Mouse (Mus musculus) frontal cortex, postnatal 36 days (tissue): ENCODE data around the gene Eif4e3.

ENCODE experiments used
- DNase-seq, 2 experiments: peaks; one replicate each; pipeline ENCODE4 v3.0.0; 2022; ENCODE audit warnings: low spot score in 2 of 2

Eif4e3 gene

GRCm38 (mm10) chr6:99625306-99625705 lies 41.3 kb downstream of the Eif4e3 start:
- DNase-seq, result no peak

- no peak for DNase-seq
Observed at GRCm38 (mm10) chr6:99624542-99624941, 42.0 kb downstream of the Eif4e3 start.

GRCm38 (mm10) chr6:99623641-99624040 lies 42.9 kb downstream of the Eif4e3 start:
- DNase-seq, result no peak

GRCm38 (mm10) chr6:99621167-99621566 lies 45.4 kb downstream of the Eif4e3 start:
- DNase-seq, result no peak

GRCm38 (mm10) chr6:99620471-99620870 lies 46.1 kb downstream of the Eif4e3 start:
- no peak for DNase-seq

- DNase-seq, result no peak
Observed at GRCm38 (mm10) chr6:99619964-99620363, 46.6 kb downstream of the Eif4e3 start.

- no peak for DNase-seq
Observed at GRCm38 (mm10) chr6:99619466-99619865, 47.1 kb downstream of the Eif4e3 start.

- DNase-seq, result no peak
Observed at GRCm38 (mm10) chr6:99617867-99618266, 48.7 kb downstream of the Eif4e3 start.

- DNase-seq, result peak in 1 of 2 experiments; percentile 12
Observed at GRCm38 (mm10) chr6:99617415-99617814, 49.2 kb downstream of the Eif4e3 start.

GRCm38 (mm10) chr6:99615272-99615751 lies 51.3 kb downstream of the Eif4e3 start:
- DNase-seq, result no peak

- DNase-seq, result peak in 1 of 2 experiments; percentile 69
Observed at GRCm38 (mm10) chr6:99614566-99615271, 51.9 kb downstream of the Eif4e3 start.

- DNase-seq, result no peak
Observed at GRCm38 (mm10) chr6:99611866-99612265, 54.7 kb downstream of the Eif4e3 start.

- no peak for DNase-seq
Observed at GRCm38 (mm10) chr6:99610454-99611427, 55.8 kb downstream of the Eif4e3 start.

- no peak for DNase-seq
Observed at GRCm38 (mm10) chr6:99606079-99606478, 60.5 kb downstream of the Eif4e3 start.

GRCm38 (mm10) chr6:99604758-99605157 lies 61.8 kb downstream of the Eif4e3 start:
- no peak for DNase-seq

GRCm38 (mm10) chr6:99602434-99602833 lies 64.1 kb downstream of the Eif4e3 start:
- no peak for DNase-seq

- no peak for DNase-seq
Observed at GRCm38 (mm10) chr6:99600886-99601285, 65.7 kb downstream of the Eif4e3 start.

- DNase-seq, result no peak
Observed at GRCm38 (mm10) chr6:99600168-99600793, 66.3 kb downstream of the Eif4e3 start.

- DNase-seq, result no peak
Observed at GRCm38 (mm10) chr6:99599651-99600050, 66.9 kb downstream of the Eif4e3 start.

GRCm38 (mm10) chr6:99599229-99599628 lies 67.3 kb downstream of the Eif4e3 start:
- no peak for DNase-seq

GRCm38 (mm10) chr6:99577040-99577439 lies 89.5 kb downstream of the Eif4e3 start:
- DNase-seq, result no peak

GRCm38 (mm10) chr6:99575633-99576032 lies 90.9 kb downstream of the Eif4e3 start:
- peak in 1 of 2 experiments; percentile 51 for DNase-seq
